ENCODE assay signal across 9 mouse cellular contexts in genomic region chr6:138163920-138164319, GRCm38 (mm10). TPM values are rescaled to one million over a fixed set of nuclear protein-coding genes. Genes with fewer than 3 reads are reported as not detected.
DNase-seq lines count a peak whose midpoint lies in the region; ATAC-seq and TF ChIP-seq lines count a peak whose summit lies in the region.
"Had no signal": no experiment of that assay in that cellular context is flagged by ENCODE, and none has a peak within 500 bp of the region (broad histone marks: within the 10 kb centered on the region; RNA-seq: fewer than 3 reads in every experiment).

No protein-coding gene starts in this region.

- intact Hi-C loops in left cerebral cortex, postnatal 4 days (cut with DNase I): no loop called here

- no peak overlapping the region for H3K27ac ChIP-seq in midbrain, embryonic 10.5 days (replicated peaks)
- no peak overlapping the region for H3K27ac ChIP-seq in midbrain, embryonic 16.5 days (ENCODE audit: low read length)
- H3K27ac ChIP-seq in stomach, postnatal 0 days (replicated peaks): no peak overlapping the region
- H3K27ac ChIP-seq: limb, embryonic 15.5 days had no signal

- no peak for TF ChIP-seq POLR2A in brain, embryonic 14.5 days (IDR thresholded peaks at IDR 0.05; ENCODE audit: borderline replicate concordance, extremely low read depth, insufficient read depth, insufficient read length, poor library complexity, severe bottlenecking)

- TF ChIP-seq CTCF in brain, embryonic 14.5 days (IDR thresholded peaks at IDR 0.05; ENCODE audit: borderline replicate concordance, extremely low read depth, insufficient read depth, insufficient read length): peak; percentile 59; the same call in 1 of the 2 replicates
- peak; percentile 79 for TF ChIP-seq CTCF in stomach, postnatal 0 days (IDR thresholded peaks at IDR 0.05; ENCODE audit: low read depth)

- no peaks in the 10 kb centered on the region for H3K27me3 ChIP-seq in midbrain, embryonic 10.5 days (ENCODE audit: low read depth, poor library complexity, severe bottlenecking)
- no peaks in the 10 kb centered on the region for H3K27me3 ChIP-seq in midbrain, embryonic 16.5 days (ENCODE audit: control insufficient read depth, insufficient read depth, low read depth, low read length)
- no peaks in the 10 kb centered on the region for H3K27me3 ChIP-seq in stomach, postnatal 0 days (ENCODE audit: control insufficient read depth, insufficient read depth, low read length)
- H3K27me3 ChIP-seq: limb, embryonic 15.5 days had no signal

- no peak overlapping the region for H3K4me3 ChIP-seq in midbrain, embryonic 10.5 days
- no peak overlapping the region for H3K4me3 ChIP-seq in midbrain, embryonic 16.5 days (ENCODE audit: low read depth, low read length)
- H3K4me3 ChIP-seq in stomach, postnatal 0 days (ENCODE audit: low read depth, low read length): no peak overlapping the region
- H3K4me3 ChIP-seq: limb, embryonic 15.5 days had no signal

- H3K9ac ChIP-seq in midbrain, embryonic 16.5 days (ENCODE audit: low read depth, low read length): no peak overlapping the region
- H3K9ac ChIP-seq in stomach, postnatal 0 days (ENCODE audit: low read length): no peak overlapping the region
- H3K9ac ChIP-seq: limb, embryonic 15.5 days had no signal

- H3K36me3 ChIP-seq in midbrain, embryonic 10.5 days: no peaks in the 10 kb centered on the region
- no peaks in the 10 kb centered on the region for H3K36me3 ChIP-seq in midbrain, embryonic 16.5 days (ENCODE audit: control insufficient read depth, insufficient read depth, low read length)
- no peaks in the 10 kb centered on the region for H3K36me3 ChIP-seq in stomach, postnatal 0 days (ENCODE audit: control insufficient read depth, insufficient read depth, low read length)
- H3K36me3 ChIP-seq: limb, embryonic 15.5 days had no signal

- peak; percentile 77 for ATAC-seq in frontal cortex, adult (ENCODE audit: low TSS enrichment)
- ATAC-seq in midbrain, embryonic 16.5 days: no peak
- ATAC-seq in stomach, postnatal 0 days (ENCODE audit: low FRiP score, low TSS enrichment): no peak

- no peak for TF ChIP-seq EP300 in stomach, postnatal 0 days (optimal IDR thresholded peaks at IDR 0.05)

- 84% methylated on average over 7 of the region's 7 CpGs for WGBS in midbrain, embryonic 10.5 days
- WGBS in midbrain, embryonic 16.5 days: 86% methylated on average over 7 of the region's 7 CpGs
- WGBS in stomach, postnatal 0 days: 80% methylated on average over 7 of the region's 7 CpGs

- DNase-seq in frontal cortex, postnatal 14 days (ENCODE audit: low spot score in 2 of 2): no peak
- peak; percentile 38 for DNase-seq in midbrain, embryonic 10.5 days (ENCODE audit: low spot score)
- peak; percentile 66 for DNase-seq in brain, embryonic 14.5 days (ENCODE audit: low read depth)
- DNase-seq in left cerebral cortex, postnatal 4 days: peak; percentile 44
- no peak for DNase-seq in stomach, postnatal 0 days (ENCODE audit: low spot score)
- DNase-seq in spleen, adult 18-20 months: no peak

- no peaks in the 10 kb centered on the region for H3K9me3 ChIP-seq in midbrain, embryonic 10.5 days (replicated peaks)
- no peaks in the 10 kb centered on the region for H3K9me3 ChIP-seq in midbrain, embryonic 16.5 days (replicated peaks; ENCODE audit: control insufficient read depth, low read length, poor library complexity, severe bottlenecking)
- no peaks in the 10 kb centered on the region for H3K9me3 ChIP-seq in stomach, postnatal 0 days (ENCODE audit: control insufficient read depth, low read length)
- H3K9me3 ChIP-seq: limb, embryonic 15.5 days had no signal

- H3K4me2 ChIP-seq in midbrain, embryonic 16.5 days (ENCODE audit: low read length): no peak overlapping the region
- no peak overlapping the region for H3K4me2 ChIP-seq in stomach, postnatal 0 days (replicated peaks; ENCODE audit: low read depth)
- H3K4me2 ChIP-seq: limb, embryonic 15.5 days had no signal

- H3K4me1 ChIP-seq in midbrain, embryonic 10.5 days: no peaks in the 10 kb centered on the region
- no peaks in the 10 kb centered on the region for H3K4me1 ChIP-seq in midbrain, embryonic 16.5 days (ENCODE audit: control insufficient read depth, insufficient read depth, low read length)
- H3K4me1 ChIP-seq in stomach, postnatal 0 days (replicated peaks; ENCODE audit: control insufficient read depth, insufficient read depth): no peaks in the 10 kb centered on the region
- H3K4me1 ChIP-seq: limb, embryonic 15.5 days had no signal

RNA-seq across cellular contexts. Expression of gene Mgst1, which starts 23.8 kb away (rescaled TPM):
- 56.4 and 57.1 TPM in 2 replicates for polyA plus RNA-seq in midbrain, embryonic 10.5 days (2016; fragmentation: Nextera tagmentation; extraction: Ambion mirVana)
- polyA plus RNA-seq in midbrain, embryonic 16.5 days (2015; fragmentation: Nextera tagmentation; extraction: Ambion mirVana): 50.4 and 65.1 TPM in 2 replicates
- polyA plus RNA-seq in brain, embryonic 14.5 days (2012; rRNA removed): 41.5 and 42.5 TPM in 2 replicates
- 10 to 100 TPM; 16.4 to 16.7 TPM for total RNA-seq in left cerebral cortex, postnatal 4 days (2021)
- polyA plus RNA-seq in stomach, postnatal 0 days (2015; fragmentation: Nextera tagmentation; extraction: Ambion mirVana): 563 and 579 TPM in 2 replicates

Comparison
In these comparisons a context has a peak if more than half of its experiments do, and no peak if none do; other contexts are left out.
1. DNase-seq: peak in midbrain, embryonic 10.5 days (single experiment), brain, embryonic 14.5 days (single experiment) and left cerebral cortex, postnatal 4 days (single experiment); none in frontal cortex, postnatal 14 days (0 of 2), stomach, postnatal 0 days (single experiment) and spleen, adult 18-20 months (0 of 2).